ENCODE assay signal across 7 mouse cellular contexts in genomic region chr8:64849897-64850541, GRCm38 (mm10). TPM values are rescaled to one million over a fixed set of nuclear protein-coding genes. Genes with fewer than 3 reads are reported as not detected.
A peak's percentile ranks its signal among the peaks of the same experiment; 100 is the strongest.
DNase-seq lines count a peak whose midpoint lies in the region; ATAC-seq lines count a peak whose summit lies in the region.

TSS of gene Klhl2 (minus strand) at chr8:64850017.

- peak within 1 kb of the TSS; percentile 92 for H3K4me3 ChIP-seq in midbrain, embryonic 11.5 days (ENCODE audit: low read depth, low read length)

- no peaks in the 10 kb centered on the region for H3K27me3 ChIP-seq in midbrain, embryonic 11.5 days (ENCODE audit: control insufficient read depth, insufficient read depth, low read length)

- peak; percentile 84 for DNase-seq in ZHBTc4 (ENCODE audit: low read depth, low spot score)
- peak; percentile 79 to 84 for DNase-seq in cerebellum, postnatal 14 days
- DNase-seq in gastrocnemius, postnatal 14 days, result peak; percentile 76
- peak; percentile 74 for DNase-seq in left cerebral cortex, postnatal 4 days
- DNase-seq in midbrain, embryonic 11.5 days (ENCODE audit: low spot score, missing footprints), result peak; percentile 97
- DNase-seq in skeletal muscle tissue, adult 2 months (ENCODE audit: low read depth, low spot score), result peak; percentile 25

- H3K4me2 ChIP-seq in midbrain, embryonic 11.5 days, result peak within 1 kb of the TSS; percentile 82

- intact Hi-C loops in gastrocnemius, postnatal 14 days (cut with DNase I; ENCODE audit: low total_unique reads), result no loop called here
- intact Hi-C loops in left cerebral cortex, postnatal 4 days (cut with DNase I), result loop anchor here (10.0 kb wide), 1 partner anchor 75 kb away; no protein-coding TSS in a partner anchor

- peak within 1 kb of the TSS; percentile 94 for H3K9ac ChIP-seq in midbrain, embryonic 11.5 days (ENCODE audit: low read length)

- no peaks in the 10 kb centered on the region for H3K36me3 ChIP-seq in midbrain, embryonic 11.5 days (ENCODE audit: control insufficient read depth, insufficient read depth, low read length)

- peak within 1 kb of the TSS; percentile 77 for H3K27ac ChIP-seq in midbrain, embryonic 11.5 days (ENCODE audit: low read depth, low read length)

- no peaks in the 10 kb centered on the region for H3K9me3 ChIP-seq in midbrain, embryonic 11.5 days (ENCODE audit: control insufficient read depth, low read length)

- ATAC-seq in inflammation-experienced regulatory T-cells, adult 6 months, result peak; percentile 85
- ATAC-seq in midbrain, embryonic 11.5 days (ENCODE audit: low FRiP score), result peak; percentile 89

- H3K4me1 ChIP-seq in midbrain, embryonic 11.5 days (ENCODE audit: control insufficient read depth, insufficient read depth, low read length), result peaks cover 13% of the 10 kb centered on the region

- under 1% methylated on average over 42 of the region's 68 CpGs for WGBS in midbrain, embryonic 11.5 days

RNA-seq across cellular contexts. Expression of gene Klhl2, which starts in this region (rescaled TPM):
- 1 to 10 TPM; 7.8 to 8.2 TPM for total RNA-seq in gastrocnemius, postnatal 14 days (2021)
- polyA plus RNA-seq in inflammation-experienced regulatory T-cells, adult 6 months (2017; shearing (Covaris generic)), result 1 to 10 TPM; 4.5 to 7.6 (median 6.8) TPM
- 100 to 1,000 TPM in 1 of 2 experiments, 10 to 100 TPM in 1; 97.3 to 103 TPM for total RNA-seq in left cerebral cortex, postnatal 4 days (2021)
- polyA plus RNA-seq in midbrain, embryonic 11.5 days (2014; fragmentation: Nextera tagmentation; extraction: Ambion mirVana), result 18.9 and 19.4 TPM in 2 replicates

Comparison
In these comparisons a context has a peak if more than half of its experiments do, and no peak if none do; other contexts are left out.
1. Peak in every context shown above with its lines: DNase-seq, ATAC-seq, H3K4me3 ChIP-seq and H3K27ac ChIP-seq.
2. RNA of gene Klhl2 (total RNA-seq): 97.3 to 103 TPM in left cerebral cortex, postnatal 4 days; 7.8 to 8.2 TPM in gastrocnemius, postnatal 14 days; every median in the first group is over 10 times any median in the second.
3. DNase-seq: peak in every context shown above with its lines; median percentile 97 in midbrain, embryonic 11.5 days; 84 in ZHBTc4; 82 in cerebellum, postnatal 14 days; 76 in gastrocnemius, postnatal 14 days; 74 in left cerebral cortex, postnatal 4 days; 25 in skeletal muscle tissue, adult 2 months.